Mouse (Mus musculus) embryonic facial prominence, embryonic 10.5 days (tissue): ENCODE data around the gene Prss43. TPM values are rescaled to one million over a fixed set of nuclear protein-coding genes. Genes with fewer than 3 reads are reported as not detected.

Experiments used
- DNase-seq: peaks from one replicate; pipeline ENCODE4 v3.0.0-alpha.2; 2017; ENCODE audit warnings: low spot score
- H3K27ac ChIP-seq: fragments of 300-500 bp; sonication (generic); replicated peaks from 2 replicates; pipeline ENCODE4 v1.5.1; 2016; ENCODE audit warnings: mild to moderate bottlenecking
- H3K27me3 ChIP-seq: fragments of 300-500 bp; sonication (generic); replicated peaks from 2 replicates; pipeline ENCODE4 v1.6.1; 2016; ENCODE audit warnings: low read depth, mild to moderate bottlenecking; ENCODE audit not compliant: poor library complexity, severe bottlenecking
- H3K36me3 ChIP-seq: fragments of 300-500 bp; sonication (generic); replicated peaks from 2 replicates; pipeline ENCODE4 v1.6.1; 2016; ENCODE audit warnings: mild to moderate bottlenecking, moderate library complexity
- H3K4me1 ChIP-seq: fragments of 300-500 bp; sonication (generic); 2 replicates; pipeline ENCODE4 v1.6.1; 2016
- H3K4me3 ChIP-seq: fragments of 300-500 bp; sonication (generic); 2 replicates; pipeline ENCODE4 v1.5.1; 2016; ENCODE audit warnings: mild to moderate bottlenecking, moderate library complexity
- H3K9me3 ChIP-seq: fragments of 300-500 bp; sonication (generic); 2 replicates; pipeline ENCODE4 v1.6.1; 2016; ENCODE audit warnings: mild to moderate bottlenecking
- WGBS: fragments of 180-500 bp; shearing (Covaris S2); methylation state at CpG from one replicate; pipeline ENCODE4 v1.1.7; 2016; 5-methylcytosine and 5-hydroxymethylcytosine counted together
- polyA plus RNA-seq: library from polyadenylated mRNA; unstranded; fragments of >200 nt; fragmentation: Nextera tagmentation; extraction: Ambion mirVana; gene quantifications from 2 replicates; pipeline ENCODE4 v1.2.1, GENCODE M21; 2016

Gene Prss43
- polyA plus RNA-seq: not detected in 2 replicates

DNA sequence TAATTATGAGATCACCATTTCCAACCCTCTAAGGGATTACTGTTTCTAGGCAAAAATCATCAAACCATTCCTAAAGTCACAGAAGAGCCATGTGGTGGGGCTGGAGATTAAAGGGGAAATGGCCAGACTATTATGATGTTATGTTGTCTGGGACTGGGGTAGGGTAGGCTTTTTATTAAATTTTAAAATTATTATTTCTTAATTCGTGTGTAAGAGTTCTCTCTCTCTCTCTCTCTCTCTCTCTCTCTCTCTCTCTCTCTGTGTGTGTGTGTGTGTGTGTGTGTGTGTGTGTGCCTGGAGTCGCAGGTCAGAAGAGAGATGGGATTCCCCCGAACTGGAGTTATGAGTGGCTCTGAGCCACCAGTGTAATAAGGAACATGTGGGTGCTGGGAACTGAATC, at the start of gene Prss43:
Gene Prss43 (plus strand): TSS at position 301 of the 400 bp plus-strand sequence.
- DNase-seq: no peak
- Histone ChIP-seq H3K9me3 (no peaks in the 10 kb centered on the region), H3K4me1 (no peaks in the 10 kb centered on the region), H3K36me3 (no peaks in the 10 kb centered on the region), H3K27me3 (peaks cover 7% of the 10 kb centered on the region; the same call in 1 of the 2 replicates), H3K27ac (no peak within 1 kb of the TSS), H3K4me3 (no peak within 1 kb of the TSS)
- WGBS: 86% methylated on average over 3 of the region's 3 CpGs

DNA sequence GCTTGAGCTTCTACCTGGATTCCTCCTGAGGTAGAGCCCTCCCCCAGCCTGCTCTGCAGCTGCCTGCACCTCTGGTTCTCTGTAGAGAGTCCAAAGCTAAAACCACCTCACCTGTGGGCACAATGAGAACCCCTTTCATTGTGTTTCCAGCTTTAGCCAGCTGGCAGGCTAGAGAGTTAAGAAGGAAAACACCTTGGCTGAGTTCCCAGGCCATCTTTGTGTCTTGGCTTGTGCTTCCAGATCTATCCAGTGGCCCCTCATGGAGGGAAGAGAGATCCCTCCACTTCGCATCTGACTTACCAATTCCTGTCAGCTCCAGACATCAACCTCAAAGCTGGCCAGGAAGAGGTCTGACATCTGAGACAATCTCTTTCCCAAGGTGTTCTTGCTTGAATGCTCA, 48.4 kb upstream of the Prss43 start:
- Histone ChIP-seq H3K27me3 (peaks cover 43% of the 10 kb centered on the region), H3K36me3 (no peaks in the 10 kb centered on the region), H3K27ac (no peak overlapping the region), H3K4me3 (no peak overlapping the region), H3K4me1 (peaks cover 33% of the 10 kb centered on the region), H3K9me3 (no peaks in the 10 kb centered on the region)
- DNase-seq: no peak
- 84% methylated on average over 1 of the region's 1 CpGs for WGBS

DNA sequence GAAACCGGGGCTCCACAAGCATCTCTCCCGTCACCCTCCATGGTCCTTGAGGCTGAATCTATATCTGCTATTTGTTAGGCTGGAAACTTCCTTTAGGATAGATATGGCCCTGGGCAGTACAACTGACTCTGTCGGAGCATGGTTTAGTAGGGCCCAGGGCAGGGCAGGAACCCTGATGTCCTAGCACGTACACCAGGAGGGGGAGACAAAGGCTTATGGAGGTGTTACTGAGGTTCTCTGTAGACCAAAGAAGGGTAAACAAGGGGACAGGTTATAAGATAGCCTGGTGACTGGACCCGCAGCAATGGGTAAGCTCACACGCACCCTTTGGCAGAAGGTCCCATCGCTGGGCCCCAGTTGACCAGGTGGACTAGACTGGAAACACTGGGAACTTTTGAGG, 47.9 kb upstream of the Prss43 start:
- H3K27ac ChIP-seq: no peak overlapping the region
- peaks cover 37% of the 10 kb centered on the region for H3K4me1 ChIP-seq
- no peak for DNase-seq
- no peak overlapping the region for H3K4me3 ChIP-seq
- 83% methylated on average over 7 of the region's 7 CpGs for WGBS
- H3K36me3 ChIP-seq: no peaks in the 10 kb centered on the region
- no peaks in the 10 kb centered on the region for H3K9me3 ChIP-seq
- H3K27me3 ChIP-seq: peaks cover 43% of the 10 kb centered on the region

DNA sequence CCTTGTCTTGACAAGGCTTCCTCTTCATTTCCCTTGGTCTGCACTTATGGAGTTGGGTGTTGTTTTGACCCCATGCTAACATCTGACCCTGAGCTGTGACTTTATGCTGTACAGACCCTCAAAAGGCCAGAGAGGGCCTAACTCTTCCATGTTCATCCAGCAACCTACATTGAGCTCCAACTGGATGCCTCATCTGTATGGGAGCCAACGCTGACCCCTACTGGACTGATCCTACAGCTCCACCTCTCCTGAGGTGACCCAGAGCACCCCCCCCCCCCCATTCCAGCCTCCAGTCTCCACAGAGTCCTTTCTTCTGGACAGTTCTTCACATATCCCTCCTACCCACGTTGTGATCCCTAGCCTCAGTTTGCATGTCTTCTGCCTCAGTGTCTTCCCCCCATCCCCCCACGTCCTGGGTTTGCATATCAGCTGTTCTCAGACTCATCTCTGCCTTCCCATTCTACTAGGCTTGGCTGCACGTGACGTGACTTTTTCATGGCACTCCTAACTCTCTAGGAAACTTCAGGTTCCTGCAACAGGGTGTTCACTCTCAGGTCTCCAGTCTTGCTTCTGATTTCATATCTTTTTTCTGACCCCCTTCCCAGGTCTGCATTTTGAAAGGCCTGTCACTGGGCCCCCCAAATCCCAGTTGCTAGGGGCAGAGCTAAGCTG, 47.1 kb upstream of the Prss43 start:
- Histone ChIP-seq H3K27ac (no peak overlapping the region), H3K36me3 (no peaks in the 10 kb centered on the region), H3K27me3 (peaks cover 43% of the 10 kb centered on the region), H3K4me3 (no peak overlapping the region), H3K4me1 (peaks cover 44% of the 10 kb centered on the region), H3K9me3 (no peaks in the 10 kb centered on the region)
- 59% methylated on average over 5 of the region's 5 CpGs for WGBS
- peak; percentile 30 for DNase-seq

DNA sequence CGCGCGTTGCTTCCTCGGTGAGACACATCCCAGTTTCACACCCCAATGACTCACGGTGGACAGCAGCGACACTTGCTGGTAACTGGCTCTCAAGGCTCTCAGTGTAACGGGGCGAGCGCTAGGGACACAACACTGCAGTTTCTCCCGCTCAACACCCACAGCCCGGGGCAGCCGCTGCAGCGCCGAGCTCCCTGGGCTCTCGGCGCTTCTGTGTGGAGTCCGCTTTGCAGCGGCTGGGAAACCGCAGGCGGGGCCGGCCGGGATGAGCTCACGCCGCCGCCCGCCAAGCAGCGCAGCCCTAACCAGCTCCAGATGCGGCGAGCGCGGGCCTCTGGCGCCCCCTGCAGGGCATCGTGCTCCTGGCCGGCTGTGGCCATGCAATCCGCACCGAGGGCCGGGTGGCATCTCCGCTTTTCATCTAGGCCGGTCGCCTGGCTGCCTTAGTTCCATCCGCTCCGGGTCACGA, 45.2 kb upstream of the Prss43 start:
- peak overlapping the region; percentile 57 for H3K4me3 ChIP-seq
- peaks cover 43% of the 10 kb centered on the region for H3K27me3 ChIP-seq
- WGBS: under 1% methylated on average over 43 of the region's 43 CpGs
- peak overlapping the region; percentile 87 for H3K27ac ChIP-seq
- peaks cover 44% of the 10 kb centered on the region for H3K4me1 ChIP-seq
- H3K9me3 ChIP-seq: no peaks in the 10 kb centered on the region
- H3K36me3 ChIP-seq: no peaks in the 10 kb centered on the region
- peak; percentile 98 for DNase-seq

DNA sequence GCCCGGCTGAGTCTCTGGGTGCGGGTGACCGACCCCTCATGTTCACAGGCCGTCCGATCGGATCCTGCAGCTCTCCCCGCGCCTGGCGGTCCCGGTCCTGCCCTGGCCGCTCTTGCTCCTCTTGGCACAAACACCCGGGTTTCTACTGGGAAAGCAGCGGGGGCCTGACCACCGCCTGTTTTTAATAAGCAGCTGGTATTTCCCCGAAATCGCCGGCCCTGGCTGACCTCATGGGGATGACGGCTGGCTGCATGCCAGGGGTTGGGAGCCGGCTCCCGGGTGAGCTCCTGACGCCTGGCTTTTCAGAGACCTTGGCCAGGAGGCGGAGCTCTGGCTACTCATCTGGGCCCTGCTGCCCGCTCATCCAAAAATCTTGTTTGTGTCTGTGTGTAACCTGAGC, 44.8 kb upstream of the Prss43 start:
- peak overlapping the region; percentile 57 for H3K4me3 ChIP-seq
- H3K4me1 ChIP-seq: peaks cover 44% of the 10 kb centered on the region
- no peaks in the 10 kb centered on the region for H3K36me3 ChIP-seq
- under 1% methylated on average over 23 of the region's 23 CpGs for WGBS
- H3K27me3 ChIP-seq: peaks cover 43% of the 10 kb centered on the region
- DNase-seq: peak; percentile 91
- H3K27ac ChIP-seq: peak overlapping the region; percentile 87
- no peaks in the 10 kb centered on the region for H3K9me3 ChIP-seq

DNA sequence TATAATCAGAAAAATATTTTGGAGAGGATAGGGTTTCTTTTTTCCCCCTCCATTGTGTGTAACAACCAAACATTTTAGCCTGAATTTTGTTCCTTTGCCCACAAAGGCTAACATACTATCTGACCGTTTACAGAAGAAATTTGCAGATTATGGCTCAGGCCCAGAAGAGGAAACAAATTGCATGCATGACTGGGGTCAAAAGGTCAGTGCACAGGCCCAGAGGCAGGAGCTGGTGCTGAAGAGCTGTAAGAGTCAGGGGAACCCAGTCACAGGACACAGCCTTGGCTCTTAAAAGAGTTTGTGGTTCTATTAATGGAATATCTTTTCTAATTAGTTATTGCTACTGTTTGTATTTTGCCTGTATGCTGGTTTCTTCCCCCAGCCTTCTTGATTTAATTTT, 42.9 kb upstream of the Prss43 start:
- Histone ChIP-seq H3K36me3 (no peaks in the 10 kb centered on the region), H3K27me3 (peaks cover 29% of the 10 kb centered on the region), H3K27ac (no peak overlapping the region), H3K4me3 (no peak overlapping the region), H3K9me3 (no peaks in the 10 kb centered on the region), H3K4me1 (peaks cover 44% of the 10 kb centered on the region)
- WGBS: 13% methylated on average over 1 of the region's 1 CpGs
- peak; percentile 40 for DNase-seq

DNA sequence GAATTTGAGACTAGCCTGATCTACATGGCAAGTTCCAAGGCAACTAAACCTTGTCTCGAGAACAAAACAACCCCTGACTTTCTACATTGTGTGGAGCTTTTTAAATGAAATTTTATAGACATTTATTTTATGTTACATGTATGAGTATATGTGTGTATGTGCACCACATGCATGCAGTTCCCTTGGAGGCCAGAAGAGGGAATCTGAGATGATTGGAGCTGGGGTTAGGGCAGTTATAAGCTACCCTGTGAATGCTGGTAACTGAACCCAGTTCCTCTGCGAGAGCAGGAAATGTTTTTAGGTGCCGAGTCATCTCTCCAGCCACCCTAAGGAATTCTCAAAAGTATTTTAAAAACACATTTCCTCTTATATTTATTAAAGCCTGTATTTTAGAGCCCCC, 38.3 kb upstream of the Prss43 start:
- Histone ChIP-seq H3K27me3 (no peaks in the 10 kb centered on the region), H3K36me3 (no peaks in the 10 kb centered on the region), H3K9me3 (no peaks in the 10 kb centered on the region), H3K4me3 (no peak overlapping the region), H3K27ac (no peak overlapping the region), H3K4me1 (peaks cover 11% of the 10 kb centered on the region)
- WGBS: 89% methylated on average over 3 of the region's 3 CpGs
- no peak for DNase-seq

DNA sequence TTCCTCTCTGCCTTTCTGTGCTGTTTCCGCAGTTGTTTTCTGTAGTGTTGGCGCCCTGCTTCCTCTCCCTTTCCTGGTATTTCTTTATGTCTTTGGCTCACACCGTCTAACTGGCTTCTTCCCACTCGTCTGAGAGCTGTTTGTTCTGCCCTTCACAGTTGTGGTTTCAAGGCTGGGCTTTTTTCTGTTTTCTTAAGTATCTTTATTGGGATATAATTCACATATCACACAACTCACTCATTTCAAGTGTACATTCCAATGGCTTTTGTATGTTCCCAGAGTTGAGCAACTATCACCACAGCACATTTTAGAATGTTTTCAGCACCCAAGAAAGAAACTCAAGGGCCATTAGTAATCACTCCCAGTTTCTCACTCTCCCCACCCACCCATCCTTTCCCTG, 36.0 kb upstream of the Prss43 start:
- H3K27ac ChIP-seq: no peak overlapping the region
- H3K9me3 ChIP-seq: no peaks in the 10 kb centered on the region
- H3K4me3 ChIP-seq: no peak overlapping the region
- no peak for DNase-seq
- H3K4me1 ChIP-seq: no peaks in the 10 kb centered on the region
- WGBS: 78% methylated on average over 4 of the region's 4 CpGs
- H3K36me3 ChIP-seq: no peaks in the 10 kb centered on the region
- H3K27me3 ChIP-seq: no peaks in the 10 kb centered on the region

DNA sequence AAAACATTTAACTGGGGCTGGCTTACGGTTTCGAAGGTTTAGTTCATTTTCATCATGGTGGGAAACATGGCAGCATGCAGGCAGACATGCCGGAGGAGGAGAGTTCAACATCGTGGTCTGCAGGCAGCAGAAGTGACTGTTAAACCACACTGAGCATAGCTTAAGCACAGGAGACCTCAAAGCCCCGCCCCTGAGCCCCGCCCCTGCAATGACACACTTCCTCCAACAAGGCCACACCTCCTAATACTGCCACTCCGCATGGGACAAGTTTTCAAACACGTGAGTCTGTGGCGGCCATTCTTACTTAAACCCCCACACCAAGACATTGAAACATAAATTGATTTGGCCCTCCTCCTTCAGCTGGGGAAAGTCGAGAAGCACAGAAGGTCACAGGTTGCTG, 29.5 kb upstream of the Prss43 start:
- Histone ChIP-seq H3K4me3 (no peak overlapping the region), H3K36me3 (no peaks in the 10 kb centered on the region), H3K4me1 (no peaks in the 10 kb centered on the region), H3K27me3 (no peaks in the 10 kb centered on the region), H3K9me3 (no peaks in the 10 kb centered on the region), H3K27ac (no peak overlapping the region)
- DNase-seq: no peak
- WGBS: 84% methylated on average over 10 of the region's 10 CpGs

DNA sequence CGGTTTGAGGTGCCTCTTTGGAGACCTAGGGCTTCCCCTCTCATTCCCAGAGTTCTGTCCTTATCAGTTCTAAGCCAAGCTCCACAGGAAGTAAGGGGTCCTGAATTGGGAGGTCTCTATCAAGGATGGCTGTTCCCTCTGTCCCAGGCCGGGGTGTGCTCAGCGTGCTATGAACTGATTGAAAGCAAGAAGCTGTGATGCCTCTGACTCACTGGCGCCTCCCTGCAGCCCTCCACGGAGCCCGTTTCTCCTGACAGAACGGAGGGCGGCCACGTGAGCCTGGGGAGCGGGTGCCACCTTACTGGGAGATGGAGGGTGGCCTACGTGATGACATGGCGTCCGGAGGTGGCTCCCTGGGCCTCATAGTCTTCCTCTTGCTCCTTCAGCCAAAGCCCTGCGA, 28.6 kb upstream of the Prss43 start, which contains the start of gene Prss42:
Gene Prss42 (plus strand): TSS at position 301 of the 400 bp plus-strand sequence.
- H3K27me3 ChIP-seq: no peaks in the 10 kb centered on the region
- H3K27ac ChIP-seq: no peak within 1 kb of the TSS
- peaks cover under 1% of the 10 kb centered on the region; the same call in 1 of the 2 replicates for H3K4me1 ChIP-seq
- 88% methylated on average over 14 of the region's 14 CpGs for WGBS
- no peaks in the 10 kb centered on the region for H3K9me3 ChIP-seq
- DNase-seq: no peak
- no peaks in the 10 kb centered on the region for H3K36me3 ChIP-seq
- H3K4me3 ChIP-seq: no peak within 1 kb of the TSS

DNA sequence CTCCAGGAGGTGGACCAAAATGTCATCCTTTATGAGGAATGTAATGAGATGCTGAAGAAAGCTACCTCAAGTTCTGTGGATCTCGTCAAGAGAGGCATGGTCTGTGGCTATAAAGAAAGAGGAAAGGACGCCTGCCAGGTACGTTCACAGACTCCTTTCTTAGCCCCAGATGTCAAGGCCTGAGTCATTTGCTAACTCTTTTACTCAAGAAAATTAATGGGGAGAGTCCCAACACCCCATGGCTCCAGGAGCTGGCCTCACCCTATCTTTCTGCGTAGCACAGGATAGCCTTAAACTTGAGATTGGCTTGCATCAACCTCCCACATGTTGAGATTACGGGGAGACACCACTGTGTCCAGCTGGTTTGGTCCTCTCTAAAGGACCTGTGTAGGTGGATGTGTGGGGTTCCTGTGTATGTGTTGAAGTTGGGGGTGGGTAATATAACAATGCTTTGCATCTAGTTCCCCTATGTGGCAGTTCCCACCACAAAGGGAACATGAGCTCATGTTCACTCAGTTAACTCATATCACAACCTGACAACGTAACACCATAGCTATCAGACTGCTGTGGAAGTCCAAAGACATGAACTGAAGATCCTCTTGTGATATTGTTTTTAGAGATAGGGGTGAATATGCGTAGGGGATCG, 25.5 kb upstream of the Prss43 start:
- Histone ChIP-seq H3K9me3 (no peaks in the 10 kb centered on the region), H3K4me1 (peaks cover 5% of the 10 kb centered on the region; the same call in 1 of the 2 replicates), H3K36me3 (no peaks in the 10 kb centered on the region), H3K27me3 (no peaks in the 10 kb centered on the region), H3K27ac (no peak overlapping the region), H3K4me3 (no peak overlapping the region)
- 93% methylated on average over 8 of the region's 8 CpGs for WGBS
- no peak for DNase-seq

DNA sequence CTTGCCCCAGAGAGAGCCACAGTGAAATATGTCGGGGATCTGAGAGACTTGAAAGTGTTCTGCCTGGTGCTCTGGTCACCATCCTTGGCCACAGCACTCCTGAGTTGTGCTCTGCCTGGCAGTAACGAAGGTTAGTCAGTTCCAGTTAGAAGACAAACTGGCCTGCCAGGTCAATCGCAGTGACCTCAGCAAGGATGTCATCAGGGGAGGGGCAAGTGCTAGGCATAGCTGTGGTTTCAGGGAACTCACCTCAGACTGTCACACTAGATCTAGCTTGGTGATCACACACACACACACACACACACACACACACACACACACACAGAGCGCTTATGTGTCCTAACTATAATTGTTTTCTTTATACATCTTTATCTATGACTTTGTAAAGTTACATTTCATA, 23.2 kb upstream of the Prss43 start:
- Histone ChIP-seq H3K9me3 (no peaks in the 10 kb centered on the region), H3K27ac (no peak overlapping the region), H3K27me3 (no peaks in the 10 kb centered on the region), H3K36me3 (no peaks in the 10 kb centered on the region), H3K4me1 (peaks cover 5% of the 10 kb centered on the region; the same call in 1 of the 2 replicates), H3K4me3 (no peak overlapping the region)
- WGBS: 64% methylated on average over 4 of the region's 4 CpGs
- DNase-seq: no peak
